Mouse (Mus musculus) ES-E14 (cell line): Measurements from ENCODE around the gene Cd6.

Experiments used
- CHD2 ChIP-seq: IDR thresholded peaks from 2 replicates; pipeline ENCODE4 v1.6.1; 2014; ENCODE audit warnings: mild to moderate bottlenecking, low read depth, low read length, inconsistent platforms
- HCFC1 ChIP-seq: IDR thresholded peaks from 2 replicates; pipeline ENCODE4 v1.6.1; 2012; ENCODE audit warnings: low read length, inconsistent platforms, borderline replicate concordance; ENCODE audit not compliant: insufficient read depth
- MAFK ChIP-seq: IDR thresholded peaks from 2 replicates; pipeline ENCODE4 v1.6.1; 2014; ENCODE audit warnings: mild to moderate bottlenecking, low read depth, low read length, inconsistent platforms; ENCODE audit not compliant: insufficient read depth
- ZC3H11A ChIP-seq: IDR thresholded peaks from 2 replicates; pipeline ENCODE4 v1.6.1; 2012; ENCODE audit warnings: low read depth, mild to moderate bottlenecking, inconsistent platforms, low read length, borderline replicate concordance
- ZNF384 ChIP-seq: IDR thresholded peaks from 2 replicates; pipeline ENCODE4 v1.6.1; 2012; ENCODE audit warnings: low read depth, low read length, inconsistent platforms

DNA sequence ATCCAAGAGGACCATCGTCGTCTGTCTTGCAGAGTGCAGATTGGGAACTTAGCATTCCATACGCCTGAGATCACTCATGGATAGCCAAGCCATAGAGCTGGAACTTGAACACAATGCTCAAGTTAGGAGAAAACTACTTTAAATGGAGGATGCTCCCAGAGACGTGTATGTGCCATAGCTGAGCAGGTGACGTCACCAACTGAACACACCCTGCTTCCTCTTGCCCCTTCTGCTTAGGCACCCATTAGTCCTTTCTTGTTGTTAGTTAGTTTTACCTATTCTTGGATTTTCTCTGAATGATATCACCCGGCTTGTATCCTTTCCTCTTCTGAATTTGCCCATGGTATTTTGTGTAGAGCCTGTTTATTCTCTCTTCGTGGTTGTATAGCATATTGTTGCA, 82.7 kb downstream of the Cd6 start:
- no peak for TF ChIP-seq CHD2
- no peak for TF ChIP-seq HCFC1
- TF ChIP-seq MAFK = no peak
- TF ChIP-seq ZNF384 = no peak
- no peak for TF ChIP-seq ZC3H11A
